Mouse (Mus musculus): ENCODE measurements around the gene Sbno2. TPM values are rescaled to one million over a fixed set of nuclear protein-coding genes. Genes with fewer than 3 reads are reported as not detected.

The Sbno2 gene
- polyA plus RNA-seq, 1 experiment = 127 TPM

- Histone ChIP-seq H3K4me1 (replicated peaks; ENCODE audit: control insufficient read depth, insufficient read depth, low read length) (peaks cover 70% of the 10 kb centered on the region), H3K27ac (ENCODE audit: control insufficient read depth, insufficient read depth, low read length) (0 out of 2 replicates have a peak overlapping the region, but pooled peaks have one; percentile 84), H3K4me3 (ENCODE audit: control insufficient read depth, insufficient read depth, low read length) (no peak overlapping the region), H3K27me3 (ENCODE audit: control insufficient read depth, insufficient read depth, low read length) (no peaks in the 10 kb centered on the region), H3K36me3 (ENCODE audit: control insufficient read depth, insufficient read depth, low read length) (peaks cover 62% of the 10 kb centered on the region)
- no peak for DNase-seq
- WGBS = 81% methylated on average over 11 of the region's 11 CpGs
- no peak for TF ChIP-seq POLR2A (IDR thresholded peaks at IDR 0.05; ENCODE audit: control insufficient read depth, extremely low read depth, insufficient read depth, low read length, poor library complexity)
- TF ChIP-seq CTCF (IDR thresholded peaks at IDR 0.05; ENCODE audit: borderline replicate concordance, control insufficient read depth, extremely low read depth, insufficient read depth, low read length, poor library complexity) = no peak
These were observed 85.2 kb downstream of the Sbno2 start for GRCm38 (mm10) chr10:80020191-80020590.

GRCm38 (mm10) chr10:80019471-80020131 lies 85.8 kb downstream of the Sbno2 start:
- TF ChIP-seq CTCF (IDR thresholded peaks at IDR 0.05; ENCODE audit: borderline replicate concordance, control insufficient read depth, extremely low read depth, insufficient read depth, low read length, poor library complexity) = no peak
- TF ChIP-seq POLR2A (IDR thresholded peaks at IDR 0.05; ENCODE audit: control insufficient read depth, extremely low read depth, insufficient read depth, low read length, poor library complexity) = no peak
- DNase-seq = peak; percentile 18
- Histone ChIP-seq H3K4me1 (replicated peaks; ENCODE audit: control insufficient read depth, insufficient read depth, low read length) (peaks cover 66% of the 10 kb centered on the region), H3K36me3 (ENCODE audit: control insufficient read depth, insufficient read depth, low read length) (peaks cover 56% of the 10 kb centered on the region), H3K27ac (ENCODE audit: control insufficient read depth, insufficient read depth, low read length) (peak overlapping the region; percentile 84), H3K4me3 (ENCODE audit: control insufficient read depth, insufficient read depth, low read length) (peak overlapping the region; percentile 65; the same call in 1 of the 2 replicates), H3K27me3 (ENCODE audit: control insufficient read depth, insufficient read depth, low read length) (no peaks in the 10 kb centered on the region)
- WGBS = 91% methylated on average over 20 of the region's 20 CpGs

- H3K27me3 ChIP-seq (ENCODE audit: control insufficient read depth, insufficient read depth, low read length) = no peaks in the 10 kb centered on the region
- H3K4me1 ChIP-seq (replicated peaks; ENCODE audit: control insufficient read depth, insufficient read depth, low read length) = peaks cover 60% of the 10 kb centered on the region
- peak overlapping the region; percentile 65 for H3K4me3 ChIP-seq (ENCODE audit: control insufficient read depth, insufficient read depth, low read length)
- H3K27ac ChIP-seq (ENCODE audit: control insufficient read depth, insufficient read depth, low read length) = peak overlapping the region; percentile 99
- DNase-seq = peak; percentile 67
- TF ChIP-seq POLR2A (IDR thresholded peaks at IDR 0.05; ENCODE audit: control insufficient read depth, extremely low read depth, insufficient read depth, low read length, poor library complexity) (0 out of 2 replicates have a peak, but pooled peaks have one; percentile 45), CTCF (IDR thresholded peaks at IDR 0.05; ENCODE audit: borderline replicate concordance, control insufficient read depth, extremely low read depth, insufficient read depth, low read length, poor library complexity) (no peak)
- WGBS = 20% methylated on average over 13 of the region's 15 CpGs
- peaks cover 54% of the 10 kb centered on the region for H3K36me3 ChIP-seq (ENCODE audit: control insufficient read depth, insufficient read depth, low read length)
These were observed 86.6 kb downstream of the Sbno2 start for GRCm38 (mm10) chr10:80018739-80019297.

GRCm38 (mm10) chr10:80017771-80018170 lies 87.6 kb downstream of the Sbno2 start:
- peak; percentile 62 for DNase-seq
- Histone ChIP-seq H3K4me3 (ENCODE audit: control insufficient read depth, insufficient read depth, low read length) (peak overlapping the region; percentile 83), H3K27ac (ENCODE audit: control insufficient read depth, insufficient read depth, low read length) (peak overlapping the region; percentile 99), H3K36me3 (ENCODE audit: control insufficient read depth, insufficient read depth, low read length) (peaks cover 46% of the 10 kb centered on the region), H3K4me1 (replicated peaks; ENCODE audit: control insufficient read depth, insufficient read depth, low read length) (peaks cover 53% of the 10 kb centered on the region), H3K27me3 (ENCODE audit: control insufficient read depth, insufficient read depth, low read length) (no peaks in the 10 kb centered on the region)
- no peak for TF ChIP-seq POLR2A (IDR thresholded peaks at IDR 0.05; ENCODE audit: control insufficient read depth, extremely low read depth, insufficient read depth, low read length, poor library complexity)
- TF ChIP-seq CTCF (IDR thresholded peaks at IDR 0.05; ENCODE audit: borderline replicate concordance, control insufficient read depth, extremely low read depth, insufficient read depth, low read length, poor library complexity) = no peak
- WGBS = 14% methylated on average over 14 of the region's 14 CpGs

- TF ChIP-seq CTCF (IDR thresholded peaks at IDR 0.05; ENCODE audit: borderline replicate concordance, control insufficient read depth, extremely low read depth, insufficient read depth, low read length, poor library complexity) = peak; percentile 15; the same call in 1 of the 2 replicates
- TF ChIP-seq POLR2A (IDR thresholded peaks at IDR 0.05; ENCODE audit: control insufficient read depth, extremely low read depth, insufficient read depth, low read length, poor library complexity) = no peak
These were observed 88.0 kb downstream of the Sbno2 start for GRCm38 (mm10) chr10:80017361-80017760.

GRCm38 (mm10) chr10:80016931-80017330 lies 88.4 kb downstream of the Sbno2 start:
- WGBS = 2% methylated on average over 10 of the region's 10 CpGs
- DNase-seq = no peak
- peaks cover 44% of the 10 kb centered on the region for H3K4me1 ChIP-seq (replicated peaks; ENCODE audit: control insufficient read depth, insufficient read depth, low read length)
- peaks cover 38% of the 10 kb centered on the region for H3K36me3 ChIP-seq (ENCODE audit: control insufficient read depth, insufficient read depth, low read length)
- H3K27me3 ChIP-seq (ENCODE audit: control insufficient read depth, insufficient read depth, low read length) = no peaks in the 10 kb centered on the region
- peak overlapping the region; percentile 86 for H3K27ac ChIP-seq (ENCODE audit: control insufficient read depth, insufficient read depth, low read length)
- TF ChIP-seq POLR2A (IDR thresholded peaks at IDR 0.05; ENCODE audit: control insufficient read depth, extremely low read depth, insufficient read depth, low read length, poor library complexity) = no peak
- TF ChIP-seq CTCF (IDR thresholded peaks at IDR 0.05; ENCODE audit: borderline replicate concordance, control insufficient read depth, extremely low read depth, insufficient read depth, low read length, poor library complexity) = no peak
- peak overlapping the region; percentile 83 for H3K4me3 ChIP-seq (ENCODE audit: control insufficient read depth, insufficient read depth, low read length)

More at GRCm38 (mm10) chr10:80017361-80017760, 88.0 kb downstream of the Sbno2 start:
- Histone ChIP-seq H3K4me1 (replicated peaks; ENCODE audit: control insufficient read depth, insufficient read depth, low read length) (peaks cover 49% of the 10 kb centered on the region), H3K36me3 (ENCODE audit: control insufficient read depth, insufficient read depth, low read length) (peaks cover 42% of the 10 kb centered on the region), H3K4me3 (ENCODE audit: control insufficient read depth, insufficient read depth, low read length) (peak overlapping the region; percentile 83), H3K27me3 (ENCODE audit: control insufficient read depth, insufficient read depth, low read length) (no peaks in the 10 kb centered on the region), H3K27ac (ENCODE audit: control insufficient read depth, insufficient read depth, low read length) (peak overlapping the region; percentile 99)
- 2% methylated on average over 3 of the region's 3 CpGs for WGBS
- peak; percentile 97 for DNase-seq
